Mouse (Mus musculus): ENCODE data around the gene Trpc4.
A peak's percentile ranks its signal among the peaks of the same experiment; 100 is the strongest.

The Trpc4 gene

DNA sequence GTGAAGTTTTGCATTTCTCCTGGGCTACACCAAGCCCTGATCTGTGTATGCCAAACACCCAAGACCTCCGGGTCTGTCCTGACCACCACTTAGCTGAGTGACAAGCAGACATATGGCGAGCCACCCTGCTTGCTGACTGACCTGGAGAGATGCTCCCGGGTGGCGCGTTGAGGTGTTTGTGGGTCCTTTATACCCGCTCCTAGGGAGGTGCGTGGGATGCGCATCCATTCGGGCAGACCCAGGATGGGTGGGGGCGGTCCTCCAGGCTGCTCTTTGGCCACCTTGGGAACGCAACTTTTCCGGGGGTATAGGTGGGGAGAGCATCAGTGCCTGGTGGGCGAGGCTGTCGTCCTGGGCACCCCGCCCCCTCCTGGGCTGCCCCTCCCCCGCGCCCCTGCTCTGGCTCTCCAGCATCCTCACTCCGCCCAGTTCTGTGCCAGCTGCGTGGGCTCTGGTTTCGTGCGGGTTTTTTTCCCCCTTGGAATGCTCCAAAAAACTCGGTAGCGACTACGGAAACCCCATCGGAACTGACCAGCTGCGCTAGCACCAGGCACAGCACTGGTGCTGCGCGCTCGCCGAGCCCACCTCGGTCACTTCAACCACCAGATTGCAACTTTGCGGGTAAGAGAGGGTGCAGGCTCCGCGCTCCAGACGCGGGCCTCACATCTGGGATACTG, at the start of gene Trpc4:
TSS of gene Trpc4 (plus strand) at position 397 of the 677 bp plus-strand sequence.
- DNase-seq (ENCODE audit: low spot score in 2 of 2): peak; percentile 8 to 19

DNA sequence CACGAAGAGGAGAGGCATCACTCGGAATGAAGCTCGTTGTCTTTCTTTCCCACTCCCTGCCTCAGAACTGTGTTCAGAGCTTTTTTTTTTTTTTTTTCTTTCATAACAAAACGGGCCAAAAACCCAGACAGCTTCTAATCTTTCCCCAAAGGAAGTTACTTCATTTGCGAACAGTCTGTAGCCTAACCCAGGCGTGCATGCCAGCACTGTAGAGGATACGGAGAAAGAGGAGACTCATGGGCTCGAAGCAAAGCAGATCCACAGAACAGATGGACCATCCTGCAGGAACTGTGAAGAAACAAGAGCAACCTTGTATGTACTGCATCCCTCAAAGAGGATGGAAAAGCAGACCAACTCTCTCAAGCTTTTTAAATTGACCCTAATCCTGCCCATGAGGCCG, 44.3 kb upstream of the Trpc4 start:
- DNase-seq (ENCODE audit: low spot score in 2 of 2): no peak

DNA sequence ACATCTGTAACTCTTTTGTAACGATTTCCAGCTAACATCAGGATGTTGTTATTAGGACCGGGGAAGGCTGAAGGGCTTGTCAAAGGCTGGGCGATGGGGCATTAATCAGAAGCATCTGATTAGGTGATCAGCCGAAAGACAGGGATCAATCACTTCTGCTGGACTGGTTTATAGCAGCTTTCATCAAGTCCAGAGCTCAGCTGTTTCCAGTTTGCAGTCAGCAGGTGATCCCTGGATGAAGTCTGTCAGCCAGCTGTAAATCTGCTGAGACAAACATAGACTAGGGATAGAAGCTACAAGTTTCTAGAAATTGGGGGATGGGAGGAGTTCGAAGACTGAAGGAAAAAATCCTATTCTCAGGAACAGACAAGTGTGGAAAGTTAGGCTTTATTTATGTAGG, 20.5 kb upstream of the Trpc4 start:
- no peak for DNase-seq (ENCODE audit: low spot score in 2 of 2)

DNA sequence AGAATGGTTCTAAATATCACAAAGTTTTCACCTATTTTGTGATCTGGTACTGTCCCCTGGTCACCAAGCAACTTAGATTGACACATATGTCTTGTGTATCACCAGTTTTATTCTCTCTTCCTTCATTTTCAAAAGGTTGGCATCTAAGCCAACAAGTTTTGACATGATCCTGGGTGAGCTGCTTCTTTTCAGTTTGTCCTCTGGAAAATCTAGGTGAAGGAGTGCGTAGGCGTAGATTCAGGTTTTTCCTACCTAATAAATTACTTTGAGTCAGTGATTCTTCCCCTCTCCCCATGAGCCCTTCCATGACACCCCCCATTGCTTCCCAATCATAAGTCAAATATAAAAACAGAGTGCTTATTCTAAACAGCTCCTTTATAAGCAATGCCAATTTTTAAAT, 14.5 kb upstream of the Trpc4 start:
- DNase-seq (ENCODE audit: low spot score in 2 of 2): no peak

DNA sequence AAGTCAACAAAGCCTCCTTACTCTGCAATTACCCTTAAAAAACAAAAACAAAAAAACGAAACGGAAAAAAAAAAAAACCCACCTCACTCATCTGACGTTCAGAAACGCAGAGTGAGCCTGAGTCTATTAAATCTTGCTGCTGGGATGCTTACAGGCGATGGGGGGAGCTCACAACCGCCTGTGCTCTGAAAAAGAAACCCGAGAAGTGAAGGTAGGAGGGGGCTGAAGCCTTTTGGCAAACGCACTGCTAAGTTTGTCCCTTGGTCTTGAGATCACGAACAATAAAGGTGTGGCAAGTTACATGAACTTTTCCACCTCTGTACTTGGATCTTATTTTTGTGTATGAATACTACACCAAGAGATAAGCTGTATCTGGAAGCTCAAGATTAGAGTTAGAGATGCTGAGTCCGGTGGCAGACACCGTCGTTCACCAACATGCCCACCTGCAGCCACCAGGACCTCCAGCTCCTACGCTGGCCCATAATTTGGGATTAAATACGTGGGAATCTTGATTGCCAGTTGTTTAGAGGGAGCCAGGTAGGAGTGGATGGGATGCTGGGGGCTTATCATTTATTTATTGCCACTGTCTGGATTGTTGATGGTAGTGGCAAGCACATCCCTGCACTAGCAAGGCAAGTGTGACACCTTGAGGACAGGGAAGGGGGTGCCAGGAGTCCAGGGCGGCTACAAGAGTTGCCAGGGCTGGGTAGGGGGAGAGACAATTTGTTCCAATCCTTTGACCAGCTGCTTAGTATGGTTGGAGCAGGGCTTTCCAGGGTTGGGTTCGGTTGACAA, 794 bp upstream of the Trpc4 start:
- peak; percentile 20 to 47 for DNase-seq (ENCODE audit: low spot score in 2 of 2)

DNA sequence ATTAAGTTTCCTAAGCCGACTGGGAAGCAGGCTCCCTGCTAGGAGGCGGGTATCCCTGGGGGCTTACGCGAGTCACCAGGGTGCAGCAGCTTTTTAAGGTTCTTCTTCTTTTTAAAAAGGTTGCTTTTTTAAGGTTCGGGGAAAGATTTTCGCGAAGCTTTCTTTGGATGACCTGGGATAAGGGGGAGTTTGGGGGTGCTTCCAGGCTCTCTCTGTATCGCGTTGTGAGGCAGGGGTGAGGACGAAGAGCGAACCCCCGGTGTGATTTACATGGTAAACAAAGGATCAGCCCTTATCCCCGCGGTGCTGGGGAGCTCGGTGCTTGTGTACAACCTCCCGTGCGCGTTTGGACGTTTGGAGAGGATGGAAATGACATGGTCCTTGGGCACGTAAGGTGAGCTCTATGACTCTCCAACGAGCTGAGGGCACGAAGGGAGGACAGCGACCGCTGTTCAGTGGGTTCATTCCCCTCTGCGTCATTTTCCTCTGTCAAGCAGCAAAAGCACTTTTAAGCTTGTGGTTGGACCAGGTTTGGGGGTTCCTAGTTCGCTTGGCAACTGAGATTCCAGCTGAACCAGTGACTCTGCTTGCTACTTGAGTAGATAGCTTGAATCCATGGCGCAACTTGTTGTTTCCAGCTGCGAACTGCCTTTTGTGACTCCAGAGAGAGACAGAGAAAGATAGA, 623 bp downstream of the Trpc4 start:
- DNase-seq (ENCODE audit: low spot score in 2 of 2): peak in 1 of 2 experiments; percentile 4

DNA sequence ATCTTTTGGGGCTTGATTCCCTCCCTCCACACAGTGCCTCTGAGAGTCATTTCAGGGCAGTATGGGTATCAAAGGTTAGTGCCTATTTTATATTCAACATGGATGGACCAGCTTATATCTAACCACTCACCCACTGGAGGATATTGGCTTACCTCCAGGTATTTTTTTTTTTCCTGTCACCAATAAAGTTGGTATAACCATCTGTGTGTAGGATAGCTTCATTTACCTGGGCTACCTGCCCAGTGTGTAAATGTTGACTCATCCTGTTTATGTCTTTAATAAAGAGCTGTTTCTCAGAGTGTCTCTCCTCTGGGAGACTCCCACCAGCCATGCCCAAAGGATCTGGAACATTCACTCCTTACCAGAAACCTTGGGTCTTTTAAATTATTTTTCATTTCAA, 14.9 kb downstream of the Trpc4 start:
- DNase-seq (ENCODE audit: low spot score in 2 of 2): no peak

DNA sequence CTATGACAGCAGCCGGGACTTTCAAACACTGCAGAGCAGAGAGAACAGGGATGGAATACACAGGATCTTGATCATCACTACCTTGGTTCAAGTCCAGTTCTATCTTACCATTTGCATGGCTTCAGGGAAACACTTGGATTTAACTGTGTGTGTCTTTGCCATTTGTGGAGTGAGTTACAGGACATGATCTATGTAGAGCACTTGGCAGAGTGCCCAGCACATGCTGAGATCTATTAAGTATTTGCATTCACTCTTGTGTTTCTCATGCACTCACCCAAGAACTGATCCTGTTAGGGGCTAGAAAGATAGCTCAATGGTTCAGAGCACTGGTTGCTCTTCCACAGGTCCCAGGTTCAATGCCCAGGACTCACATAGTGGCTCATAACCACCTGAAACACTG, 21.5 kb downstream of the Trpc4 start:
- no peak for DNase-seq (ENCODE audit: low spot score in 2 of 2)

DNA sequence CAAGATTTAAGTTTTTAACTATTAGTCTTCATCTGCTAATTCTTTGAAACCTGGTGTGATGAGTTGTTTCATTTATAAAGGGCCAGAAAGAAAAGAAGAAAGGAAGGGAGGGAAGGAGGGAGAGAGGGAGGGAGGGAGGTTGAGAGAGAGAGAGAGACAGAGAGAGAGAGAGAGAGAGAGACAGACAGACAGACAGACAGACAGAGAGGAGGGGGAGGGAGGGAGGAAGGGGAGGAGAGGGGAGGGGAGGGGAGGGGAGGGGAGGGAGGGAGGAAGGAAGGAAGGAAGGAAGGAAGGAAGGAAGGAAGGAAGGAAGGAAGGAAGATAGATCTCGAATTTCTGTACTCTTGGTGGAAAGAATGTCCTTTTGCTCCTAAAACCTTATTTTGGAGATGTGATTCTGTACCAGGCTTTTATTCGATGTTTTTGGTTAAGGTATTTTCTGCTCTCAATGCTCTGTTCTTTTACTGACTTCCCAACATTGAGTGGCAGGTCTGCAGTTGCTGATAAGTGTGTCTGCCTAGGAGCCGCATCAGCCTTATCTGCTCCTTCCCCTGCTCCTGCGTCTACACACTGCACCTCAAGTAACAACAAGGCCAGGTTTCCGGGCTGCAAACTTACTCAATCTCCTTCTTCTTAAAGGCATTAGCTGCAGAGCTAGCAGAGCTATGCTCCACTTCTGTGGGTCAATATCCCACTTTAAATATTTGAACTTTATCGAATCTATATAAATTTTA, 35.3 kb downstream of the Trpc4 start:
- no peak for DNase-seq (ENCODE audit: low spot score in 2 of 2)

DNA sequence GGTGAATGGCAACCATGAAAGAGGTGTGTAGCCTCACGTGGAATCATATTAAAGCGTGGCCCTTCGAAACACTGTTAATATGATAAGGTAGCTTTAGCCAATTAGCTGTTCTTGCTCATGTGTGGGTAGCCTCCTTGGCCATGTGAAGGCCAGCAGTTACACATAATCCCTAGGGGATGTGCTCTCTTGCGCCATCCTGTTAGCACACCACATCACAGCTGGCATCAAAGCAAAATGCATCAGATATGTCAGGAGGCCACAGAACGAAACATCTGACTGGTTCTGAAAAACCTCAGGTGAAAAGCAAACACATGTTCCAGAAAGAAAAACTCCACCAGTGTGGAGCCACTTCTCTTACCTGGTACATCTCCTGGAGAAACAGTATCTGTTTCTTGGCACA, 45.4 kb downstream of the Trpc4 start:
- DNase-seq (ENCODE audit: low spot score in 2 of 2): no peak

DNA sequence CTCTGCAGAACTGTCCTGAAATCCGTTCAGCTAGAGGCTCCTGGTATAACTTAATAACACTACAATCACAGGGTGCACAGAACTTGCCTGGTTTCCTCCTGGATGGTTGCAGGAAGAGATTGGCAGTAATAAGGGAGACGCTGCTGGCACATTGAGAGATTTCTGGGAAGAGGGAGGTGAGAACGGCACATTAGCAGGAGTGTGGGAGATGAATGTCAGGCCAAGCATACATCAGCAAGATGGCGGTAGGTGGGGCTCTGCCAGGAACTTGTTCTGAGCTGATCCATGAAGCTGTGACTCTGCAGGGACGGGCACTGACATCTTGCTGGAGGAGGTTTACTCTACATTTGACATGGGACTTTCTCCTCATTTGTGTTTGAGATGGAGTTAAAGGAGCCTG, 48.6 kb downstream of the Trpc4 start:
- no peak for DNase-seq (ENCODE audit: low spot score in 2 of 2)

DNA sequence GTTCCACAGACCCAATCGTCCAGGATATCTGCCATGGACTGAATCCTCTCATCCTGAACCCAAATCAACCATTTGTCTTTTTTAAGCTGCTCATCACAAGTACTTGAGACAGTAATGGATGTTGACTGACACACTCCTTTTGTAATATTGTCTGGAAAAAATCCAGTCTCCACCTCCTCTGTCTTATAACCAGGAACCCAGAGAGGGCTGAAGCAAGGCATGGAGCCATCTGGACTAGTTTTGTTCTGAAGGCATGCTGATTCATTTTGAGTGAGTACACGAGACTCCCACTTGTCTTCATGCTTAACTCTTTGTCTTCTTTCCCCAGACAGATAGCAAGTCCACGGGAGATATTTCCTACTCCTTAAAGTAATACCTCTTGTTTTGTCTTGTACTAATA, 54.3 kb downstream of the Trpc4 start:
- no peak for DNase-seq (ENCODE audit: low spot score in 2 of 2)

DNA sequence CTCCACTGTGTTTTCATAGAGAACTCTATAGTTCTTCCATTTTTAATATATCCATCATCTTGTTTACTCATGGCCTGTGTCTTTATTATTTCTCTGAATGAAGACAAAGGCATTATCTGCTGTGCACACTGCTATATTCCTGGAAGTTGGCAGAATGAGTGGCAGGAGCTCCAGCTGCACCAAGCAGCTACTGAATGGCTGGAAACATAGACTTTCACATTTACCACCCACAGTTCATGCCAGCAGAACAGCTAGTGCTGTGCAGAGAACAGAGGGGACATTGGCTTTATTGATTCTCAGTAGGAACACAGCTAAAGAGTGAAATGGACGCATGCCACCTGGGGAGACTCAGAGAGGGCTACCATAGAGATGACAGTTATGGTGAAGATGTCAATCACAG, 55.6 kb downstream of the Trpc4 start:
- no peak for DNase-seq (ENCODE audit: low spot score in 2 of 2)

DNA sequence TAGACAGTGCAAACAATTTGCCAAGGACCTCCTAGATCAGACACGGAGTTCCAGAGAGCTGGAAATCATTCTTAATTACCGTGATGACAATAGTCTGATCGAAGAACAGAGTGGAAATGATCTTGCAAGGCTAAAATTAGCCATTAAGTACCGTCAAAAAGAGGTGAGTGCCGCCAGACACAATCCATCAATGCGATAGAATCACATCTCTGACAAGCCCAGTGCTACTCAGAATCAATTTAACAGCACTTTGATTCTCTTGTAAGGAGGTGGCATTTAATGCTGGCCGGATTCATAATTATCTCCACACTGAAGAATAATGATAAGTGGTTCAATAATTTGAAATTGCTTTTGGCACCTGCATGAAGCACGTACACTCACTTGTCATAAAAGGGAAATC, 66.7 kb downstream of the Trpc4 start:
- DNase-seq (ENCODE audit: low spot score in 2 of 2): no peak

DNA sequence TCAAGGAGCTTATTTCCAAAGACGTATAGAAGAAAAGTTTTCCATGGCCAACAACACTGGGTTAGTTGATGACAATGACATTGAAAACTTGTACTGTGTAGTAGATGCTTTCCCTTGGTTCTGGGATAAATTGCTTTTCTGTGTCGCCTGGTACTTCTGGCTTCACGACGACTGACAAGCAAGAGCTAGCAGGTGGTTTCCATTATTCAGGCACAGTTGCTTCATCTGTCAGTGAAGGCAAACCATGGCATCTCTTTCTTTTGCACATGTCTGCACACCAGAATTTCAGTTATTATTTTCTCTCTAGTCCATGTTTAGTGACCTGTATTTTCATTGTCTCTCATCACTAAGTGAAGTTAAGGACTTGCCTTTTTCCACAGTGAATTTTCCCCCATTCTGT, 72.6 kb downstream of the Trpc4 start:
- no peak for DNase-seq (ENCODE audit: low spot score in 2 of 2)

DNA sequence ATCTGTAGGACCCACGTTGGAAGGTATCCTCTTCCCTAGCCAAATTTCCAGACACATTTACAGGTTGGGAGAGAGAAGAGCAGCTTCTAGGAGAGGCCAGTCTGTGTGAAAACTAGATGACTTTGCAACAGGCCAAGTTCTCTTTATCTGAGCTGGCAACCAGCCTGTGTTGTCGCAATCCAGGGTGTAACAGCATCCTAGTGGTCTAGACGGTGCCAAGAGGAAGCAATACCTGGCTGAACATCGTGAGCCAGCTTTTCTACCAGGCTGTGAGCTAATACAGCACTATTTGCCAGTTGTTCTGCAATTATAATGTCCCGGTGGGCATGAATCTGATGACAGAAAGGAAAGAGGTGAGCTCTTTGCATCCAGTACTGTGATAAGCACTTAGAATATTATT, 83.1 kb downstream of the Trpc4 start:
- DNase-seq (ENCODE audit: low spot score in 2 of 2): no peak

DNA sequence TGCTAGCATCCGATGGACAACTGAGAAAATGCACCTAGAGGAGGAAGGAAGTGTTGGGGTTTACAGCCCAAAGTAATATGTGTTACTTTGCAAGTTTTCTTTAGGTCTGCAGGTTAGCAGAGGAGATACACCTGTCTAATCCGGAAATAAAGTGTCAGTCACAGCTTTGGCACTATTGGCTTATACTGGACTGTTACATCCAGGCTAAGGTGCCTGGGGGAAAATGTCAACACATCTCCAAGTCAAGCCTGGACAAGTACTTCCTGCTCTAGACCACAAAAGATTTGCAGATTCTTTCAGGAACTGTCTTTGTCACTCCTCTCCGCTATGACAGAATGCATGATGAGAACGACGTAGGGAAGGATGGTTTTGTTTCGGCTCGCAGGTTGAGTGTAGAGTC, 83.6 kb downstream of the Trpc4 start:
- no peak for DNase-seq (ENCODE audit: low spot score in 2 of 2)

DNA sequence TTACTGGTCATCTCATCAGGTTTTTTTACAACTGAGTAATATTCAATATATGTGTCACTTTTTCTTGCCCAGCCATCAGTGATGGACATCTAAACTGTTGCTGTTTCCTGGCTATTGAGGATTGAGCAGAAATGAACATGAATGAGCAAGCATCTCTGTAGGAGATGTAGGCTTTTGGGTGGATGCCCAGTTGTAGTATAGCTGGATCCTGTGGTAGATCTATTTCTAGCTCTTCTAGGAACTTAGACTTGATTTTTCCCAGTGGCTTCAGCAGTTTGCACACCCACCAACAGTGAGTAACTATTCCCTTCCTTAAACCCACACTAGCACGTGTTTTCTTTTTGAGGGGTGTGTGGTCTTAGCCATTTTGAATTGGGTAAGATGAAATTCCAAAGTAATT, 87.3 kb downstream of the Trpc4 start:
- no peak for DNase-seq (ENCODE audit: low spot score in 2 of 2)

DNA sequence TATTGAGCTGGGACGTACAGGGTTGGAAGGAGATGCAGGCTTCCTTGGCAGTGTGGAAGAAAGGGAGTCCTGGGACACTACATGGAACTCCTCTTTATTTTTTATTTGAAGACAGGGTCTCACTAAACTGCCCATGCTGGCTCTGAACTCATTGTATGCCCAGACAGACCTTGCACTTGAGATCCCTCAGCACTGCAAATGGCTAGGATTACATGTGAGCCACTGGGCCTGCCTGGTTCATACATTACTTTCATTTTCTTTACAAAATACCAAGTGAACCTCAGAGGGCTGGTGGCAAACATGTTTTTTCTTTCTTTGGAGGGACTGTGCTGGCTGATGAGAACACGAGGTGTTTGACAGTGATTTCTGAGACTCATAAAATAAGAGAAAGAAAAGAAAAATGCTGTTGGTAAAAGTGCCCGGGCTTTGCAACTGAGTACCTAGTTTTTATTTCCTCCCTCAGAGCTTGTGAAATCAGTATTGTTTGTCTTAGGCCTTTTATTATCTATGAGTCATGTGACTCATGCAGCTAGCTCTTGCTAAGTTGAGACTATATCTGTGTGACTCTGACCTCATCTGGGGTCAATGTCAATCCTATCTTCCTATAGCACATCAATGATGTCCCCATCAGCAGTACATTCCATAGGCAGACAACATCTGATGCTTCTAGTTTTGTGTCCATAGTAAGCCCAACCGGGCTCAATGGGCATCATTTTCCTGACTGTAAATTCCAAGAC, 89.1 kb downstream of the Trpc4 start:
- DNase-seq (ENCODE audit: low spot score in 2 of 2): no peak

DNA sequence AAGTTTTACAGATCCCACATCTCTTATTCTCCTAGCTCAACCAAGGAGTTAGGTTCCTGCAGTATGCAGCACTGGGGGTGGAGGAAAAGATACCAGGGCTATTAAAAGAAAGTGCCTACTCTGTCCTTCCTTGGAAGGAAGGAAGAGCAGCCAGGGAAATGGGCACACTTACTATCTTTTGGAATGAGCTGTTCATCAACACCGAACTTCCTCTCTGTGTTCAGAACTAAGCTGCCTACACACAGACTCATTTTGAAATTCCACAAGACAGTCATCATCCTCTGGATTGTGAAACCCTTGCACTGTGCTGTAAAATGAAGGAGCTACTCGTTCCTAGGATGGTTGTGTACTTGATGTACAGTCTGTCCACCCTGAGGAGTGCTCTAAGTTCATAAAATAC, 90.6 kb downstream of the Trpc4 start:
- DNase-seq (ENCODE audit: low spot score in 2 of 2): no peak

DNA sequence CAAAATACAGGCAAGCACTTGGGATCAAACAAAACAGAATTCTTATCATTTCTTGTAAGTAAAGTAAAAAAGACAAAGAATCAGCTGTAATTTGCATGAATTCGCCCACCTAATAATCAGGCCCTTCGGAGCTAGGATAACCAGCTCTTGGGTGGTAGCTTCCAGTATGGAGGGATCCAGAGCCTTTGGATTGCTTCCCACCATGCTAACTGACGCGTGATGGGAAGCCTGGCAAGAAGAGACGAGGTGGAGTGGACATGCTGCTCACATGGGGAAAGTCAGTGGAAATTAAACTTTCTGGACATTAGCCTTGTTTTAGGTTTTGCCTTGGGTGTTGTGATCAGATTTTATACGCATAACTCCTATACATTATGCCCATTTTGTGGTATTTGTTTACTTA, 93.5 kb downstream of the Trpc4 start:
- no peak for DNase-seq (ENCODE audit: low spot score in 2 of 2)

DNA sequence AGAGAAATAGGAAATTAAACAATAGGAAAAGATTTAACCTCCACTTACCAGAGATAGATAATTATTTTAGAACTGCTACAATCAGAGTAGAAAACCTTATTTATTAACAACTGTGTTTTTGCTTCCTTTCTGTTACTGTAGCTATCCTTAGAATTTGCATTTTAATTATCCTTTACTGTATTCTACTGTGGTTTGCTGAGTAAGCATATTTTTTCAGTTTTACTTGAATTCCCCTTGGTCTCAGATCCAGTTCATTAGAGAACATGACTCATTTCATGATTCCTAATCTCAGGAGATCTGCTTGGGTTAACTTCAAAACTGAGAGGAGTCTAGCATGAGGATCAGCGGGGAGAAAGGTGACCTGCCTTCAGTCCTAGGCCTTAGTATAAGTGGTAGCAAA, 111.1 kb downstream of the Trpc4 start:
- no peak for DNase-seq (ENCODE audit: low spot score in 2 of 2)

Measured in cerebellum, postnatal 4 days (tissue).